In the genomic region with DNA sequence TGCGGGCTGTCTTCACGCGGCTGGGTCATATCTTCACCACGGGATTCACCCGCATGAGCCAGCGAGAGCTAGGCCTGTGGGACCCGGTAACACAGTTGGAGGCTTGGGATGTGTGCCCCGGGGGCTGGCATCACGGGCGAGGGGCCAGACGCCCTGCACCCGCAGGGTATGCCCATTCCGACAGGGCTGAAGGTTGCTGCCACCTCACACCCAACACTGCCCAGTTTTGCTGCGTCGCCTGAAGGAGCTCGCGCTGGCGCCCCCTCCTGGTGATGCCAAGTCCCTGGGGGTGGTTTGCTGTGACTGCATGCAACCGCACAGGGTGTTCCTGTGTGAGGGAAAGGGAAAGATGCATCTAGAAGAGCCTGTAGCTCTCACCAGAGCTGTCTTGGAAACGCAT, we compare ENCODE assay signal across 8 mouse cellular contexts. TPM values are rescaled to one million over a fixed set of nuclear protein-coding genes. Genes with fewer than 3 reads are reported as not detected.
DNase-seq lines count a peak whose midpoint lies in the region; ATAC-seq and TF ChIP-seq lines count a peak whose summit lies in the region.

No protein-coding gene starts in this region.

- DNase-seq in heart, postnatal 0 days (ENCODE audit: low spot score) = peak; percentile 52
- peak; percentile 79 to 93 for DNase-seq in kidney, postnatal 36 days
- peak; percentile 47 for DNase-seq in ovary, adult 18-20 months (ENCODE audit: low spot score)
- DNase-seq in thymus, postnatal 0 days (ENCODE audit: low spot score) = peak; percentile 86

- no peak overlapping the region for H3K27ac ChIP-seq in bone marrow, adult 2 months (ENCODE audit: control insufficient read depth, insufficient read depth, low read depth, low read length, poor library complexity)
- no peak overlapping the region for H3K27ac ChIP-seq in embryonic fibroblast, embryonic 13.5 days (ENCODE audit: insufficient read depth, low read length)
- no peak overlapping the region for H3K27ac ChIP-seq in heart, postnatal 0 days (ENCODE audit: low read depth)
- H3K27ac ChIP-seq in lung, embryonic 15.5 days = no peak overlapping the region

- peaks cover 99% of the 10 kb centered on the region for H3K27me3 ChIP-seq in E14TG2a.4 (ENCODE audit: insufficient read depth, low read length)
- H3K27me3 ChIP-seq in heart, postnatal 0 days (ENCODE audit: control insufficient read depth, insufficient read depth, low read length) = no peaks in the 10 kb centered on the region
- H3K27me3 ChIP-seq in lung, embryonic 15.5 days = peaks cover 63% of the 10 kb centered on the region

- no peak for TF ChIP-seq POLR2A in bone marrow, adult 2 months (IDR thresholded peaks at IDR 0.05; ENCODE audit: borderline replicate concordance, control insufficient read depth, low read depth, low read length)
- TF ChIP-seq POLR2A in embryonic fibroblast, embryonic 13.5 days (IDR thresholded peaks at IDR 0.05; ENCODE audit: low read depth, low read length) = no peak

- peaks cover 86% of the 10 kb centered on the region for H3K4me1 ChIP-seq in E14TG2a.4 (replicated peaks; ENCODE audit: low read depth, low read length)
- H3K4me1 ChIP-seq in bone marrow, adult 2 months (ENCODE audit: control insufficient read depth, insufficient read depth, low read length) = no peaks in the 10 kb centered on the region
- peaks cover 6% of the 10 kb centered on the region; the same call in 1 of the 2 replicates for H3K4me1 ChIP-seq in embryonic fibroblast, embryonic 13.5 days (ENCODE audit: control insufficient read depth, insufficient read depth, low read length)
- peaks cover 22% of the 10 kb centered on the region for H3K4me1 ChIP-seq in heart, postnatal 0 days (ENCODE audit: control insufficient read depth, insufficient read depth)
- peaks cover 24% of the 10 kb centered on the region; the same call in 1 of the 2 replicates for H3K4me1 ChIP-seq in lung, embryonic 15.5 days

- peak; percentile 79 for TF ChIP-seq CTCF in E14TG2a.4 (conservative IDR thresholded peaks at IDR 0.05; ENCODE audit: low read length)
- TF ChIP-seq CTCF in bone marrow, adult 2 months (IDR thresholded peaks at IDR 0.05; ENCODE audit: control insufficient read depth, insufficient read depth, low read length) = peak; percentile 89
- TF ChIP-seq CTCF in embryonic fibroblast, embryonic 13.5 days (IDR thresholded peaks at IDR 0.05; ENCODE audit: borderline replicate concordance, insufficient read depth, low read length) = peak; percentile 64
- peak; percentile 68 for TF ChIP-seq CTCF in heart, postnatal 0 days (IDR thresholded peaks at IDR 0.05; ENCODE audit: low read depth)

- peak; percentile 14; the same call in 1 of the 2 replicates for ATAC-seq in heart, postnatal 0 days (ENCODE audit: insufficient read depth, low read depth)
- ATAC-seq in lung, embryonic 15.5 days (ENCODE audit: borderline replicate concordance, extremely low read depth, low FRiP score, low TSS enrichment) = no peak

- H3K4me3 ChIP-seq in E14TG2a.4 (replicated peaks; ENCODE audit: low read length) = peak overlapping the region; percentile 64
- H3K4me3 ChIP-seq in bone marrow, adult 2 months (replicated peaks; ENCODE audit: control insufficient read depth, low read depth, low read length) = no peak overlapping the region
- H3K4me3 ChIP-seq in embryonic fibroblast, embryonic 13.5 days (ENCODE audit: insufficient read depth, low read length) = no peak overlapping the region
- H3K4me3 ChIP-seq in heart, postnatal 0 days (ENCODE audit: low read depth, low read length) = no peak overlapping the region
- H3K4me3 ChIP-seq in lung, embryonic 15.5 days = no peak overlapping the region

- H3K9me3 ChIP-seq in E14TG2a.4 (ENCODE audit: low read length) = no peaks in the 10 kb centered on the region
- no peaks in the 10 kb centered on the region for H3K9me3 ChIP-seq in heart, postnatal 0 days (replicated peaks; ENCODE audit: control insufficient read depth, low read length)
- no peaks in the 10 kb centered on the region for H3K9me3 ChIP-seq in lung, embryonic 15.5 days

- H3K4me2 ChIP-seq in heart, postnatal 0 days (ENCODE audit: low read depth, low read length) = peak overlapping the region; percentile 26; the same call in 1 of the 2 replicates
- H3K4me2 ChIP-seq in lung, embryonic 15.5 days = peak overlapping the region; percentile 42

- 8% methylated on average over 20 of the region's 20 CpGs for WGBS in bone marrow, adult 2 months
- WGBS in heart, postnatal 0 days = 21% methylated on average over 20 of the region's 20 CpGs
- WGBS in lung, embryonic 15.5 days = 14% methylated on average over 20 of the region's 20 CpGs

- H3K9ac ChIP-seq in heart, postnatal 0 days (replicated peaks; ENCODE audit: low read depth, low read length) = no peak overlapping the region
- no peak overlapping the region for H3K9ac ChIP-seq in lung, embryonic 15.5 days

- no peaks in the 10 kb centered on the region for H3K36me3 ChIP-seq in E14TG2a.4 (ENCODE audit: insufficient read depth, low read length)
- H3K36me3 ChIP-seq in heart, postnatal 0 days (replicated peaks; ENCODE audit: control insufficient read depth, insufficient read depth, low read length) = peaks cover 11% of the 10 kb centered on the region
- H3K36me3 ChIP-seq in lung, embryonic 15.5 days = peaks cover 12% of the 10 kb centered on the region

- TF ChIP-seq EP300 in heart, postnatal 0 days (IDR thresholded peaks at IDR 0.05; ENCODE audit: low read depth) = 0 out of 2 replicates have a peak, but pooled peaks have one; percentile 27

RNA-seq across cellular contexts. Expression of a gene that starts 5.6 kb away (rescaled TPM):
- 0.57 and 1.00 TPM in 2 replicates for polyA plus RNA-seq in bone marrow, adult 2 months (2011; ENCODE audit: insufficient read depth, insufficient read length, low replicate concordance, missing spikeins)
- 2.1 and 4.7 TPM in 2 replicates for polyA plus RNA-seq in embryonic fibroblast, embryonic 13.5 days (2011; ENCODE audit: insufficient read length, low read depth, missing spikeins)
- 45.8 and 46.2 TPM in 2 replicates for total RNA-seq in heart, postnatal 0 days (2014; rRNA removed; ENCODE audit: low replicate concordance)
- 30.1 and 31.1 TPM in 2 replicates for polyA plus RNA-seq in heart, postnatal 0 days (2015; fragmentation: Nextera tagmentation; extraction: Ambion mirVana)
- 0.78 and 0.97 TPM in 2 replicates for polyA plus RNA-seq in lung, embryonic 15.5 days (2015; fragmentation: Nextera tagmentation; extraction: Ambion mirVana)
- not detected in 2 replicates for polyA plus RNA-seq in thymus, postnatal 0 days (2015; fragmentation: Nextera tagmentation; extraction: Ambion mirVana)

RNA-seq across cellular contexts. Expression of a gene that starts 21.7 kb away (rescaled TPM):
- 3.1 and 5.7 TPM in 2 replicates for polyA plus RNA-seq in bone marrow, adult 2 months (2011; ENCODE audit: insufficient read depth, insufficient read length, low replicate concordance, missing spikeins)
- polyA plus RNA-seq in embryonic fibroblast, embryonic 13.5 days (2011; ENCODE audit: insufficient read length, low read depth, missing spikeins) = 12.3 and 15.6 TPM in 2 replicates
- total RNA-seq in heart, postnatal 0 days (2014; rRNA removed; ENCODE audit: low replicate concordance) = 6.4 and 9.9 TPM in 2 replicates
- 2.6 and 2.7 TPM in 2 replicates for polyA plus RNA-seq in heart, postnatal 0 days (2015; fragmentation: Nextera tagmentation; extraction: Ambion mirVana)
- 6.5 and 7.1 TPM in 2 replicates for polyA plus RNA-seq in lung, embryonic 15.5 days (2015; fragmentation: Nextera tagmentation; extraction: Ambion mirVana)
- 3.1 TPM in 2 replicates for polyA plus RNA-seq in thymus, postnatal 0 days (2015; fragmentation: Nextera tagmentation; extraction: Ambion mirVana)

RNA-seq across cellular contexts. Expression of a gene that starts 25.6 kb away (rescaled TPM):
- 10.2 and 16.1 TPM in 2 replicates for polyA plus RNA-seq in bone marrow, adult 2 months (2011; ENCODE audit: insufficient read depth, insufficient read length, low replicate concordance, missing spikeins)
- polyA plus RNA-seq in embryonic fibroblast, embryonic 13.5 days (2011; ENCODE audit: insufficient read length, low read depth, missing spikeins) = 37.9 and 41.2 TPM in 2 replicates
- 57.7 and 63.4 TPM in 2 replicates for total RNA-seq in heart, postnatal 0 days (2014; rRNA removed; ENCODE audit: low replicate concordance)
- 5.5 and 6.2 TPM in 2 replicates for polyA plus RNA-seq in heart, postnatal 0 days (2015; fragmentation: Nextera tagmentation; extraction: Ambion mirVana)
- 9.5 and 9.8 TPM in 2 replicates for polyA plus RNA-seq in lung, embryonic 15.5 days (2015; fragmentation: Nextera tagmentation; extraction: Ambion mirVana)
- polyA plus RNA-seq in thymus, postnatal 0 days (2015; fragmentation: Nextera tagmentation; extraction: Ambion mirVana) = 5.8 and 6.7 TPM in 2 replicates

RNA-seq across cellular contexts. Expression of a gene that starts 47.1 kb away (rescaled TPM):
- polyA plus RNA-seq in bone marrow, adult 2 months (2011; ENCODE audit: insufficient read depth, insufficient read length, low replicate concordance, missing spikeins) = 0.61 and 5.6 TPM in 2 replicates
- 0.37 and 1.0 TPM in 2 replicates for polyA plus RNA-seq in embryonic fibroblast, embryonic 13.5 days (2011; ENCODE audit: insufficient read length, low read depth, missing spikeins)
- total RNA-seq in heart, postnatal 0 days (2014; rRNA removed; ENCODE audit: low replicate concordance) = 2.1 and 4.4 TPM in 2 replicates
- polyA plus RNA-seq in heart, postnatal 0 days (2015; fragmentation: Nextera tagmentation; extraction: Ambion mirVana) = 0.86 and 1.2 TPM in 2 replicates
- 3.8 and 4.0 TPM in 2 replicates for polyA plus RNA-seq in lung, embryonic 15.5 days (2015; fragmentation: Nextera tagmentation; extraction: Ambion mirVana)
- 16.8 and 22.7 TPM in 2 replicates for polyA plus RNA-seq in thymus, postnatal 0 days (2015; fragmentation: Nextera tagmentation; extraction: Ambion mirVana)

RNA-seq across cellular contexts. Expression of a gene that starts 48.0 kb away (rescaled TPM):
- polyA plus RNA-seq in bone marrow, adult 2 months (2011; ENCODE audit: insufficient read depth, insufficient read length, low replicate concordance, missing spikeins) = 4.0 and 5.1 TPM in 2 replicates
- 21.2 and 26.4 TPM in 2 replicates for polyA plus RNA-seq in embryonic fibroblast, embryonic 13.5 days (2011; ENCODE audit: insufficient read length, low read depth, missing spikeins)
- 13.3 and 14.5 TPM in 2 replicates for total RNA-seq in heart, postnatal 0 days (2014; rRNA removed; ENCODE audit: low replicate concordance)
- 22.5 and 23.8 TPM in 2 replicates for polyA plus RNA-seq in heart, postnatal 0 days (2015; fragmentation: Nextera tagmentation; extraction: Ambion mirVana)
- 42.7 and 43.1 TPM in 2 replicates for polyA plus RNA-seq in lung, embryonic 15.5 days (2015; fragmentation: Nextera tagmentation; extraction: Ambion mirVana)
- 39.4 and 45.1 TPM in 2 replicates for polyA plus RNA-seq in thymus, postnatal 0 days (2015; fragmentation: Nextera tagmentation; extraction: Ambion mirVana)
